Mouse (Mus musculus) ES-E14 (cell line): ENCODE measurements around the gene Tmem245. TPM values are rescaled to one million over a fixed set of nuclear protein-coding genes. Genes with fewer than 3 reads are reported as not detected.

ENCODE experiments used
- DNase-seq: peaks from one replicate; pipeline ENCODE4 v3.0.0-alpha.2; 2013; ENCODE audit warnings: low read depth, low spot score
- H3K27ac ChIP-seq: 2 replicates; pipeline ENCODE4 v1.5.1; 2012; ENCODE audit warnings: low read depth, mild to moderate bottlenecking, low read length, moderate library complexity, mixed read lengths; ENCODE audit not compliant: poor library complexity, insufficient read depth, severe bottlenecking
- H3K36me3 ChIP-seq: 2 replicates; pipeline ENCODE4 v1.6.1; 2012; ENCODE audit warnings: mild to moderate bottlenecking, low read length, moderate library complexity, mixed read lengths; ENCODE audit not compliant: control insufficient read depth, poor library complexity, insufficient read depth, severe bottlenecking
- H3K4me1 ChIP-seq, 2 experiments: fragments of 150-350 bp in 1 of 2; sonication (generic) in 1 of 2; 2 replicates each; pipeline ENCODE4 v1.6.1; 2012; ENCODE audit warnings: low read length in 2 of 2, mild to moderate bottlenecking in 1 of 2, mixed read lengths in 1 of 2; ENCODE audit not compliant: control insufficient read depth in 2 of 2, insufficient read depth in 2 of 2, poor library complexity in 1 of 2
- H3K4me3 ChIP-seq, 2 experiments: fragments of 150-350 bp in 1 of 2; sonication (generic) in 1 of 2; 2 replicates each; pipeline ENCODE4 v1.5.1; 2012; ENCODE audit warnings: low read length in 2 of 2, low read depth in 1 of 2, mild to moderate bottlenecking in 1 of 2, mixed read lengths in 1 of 2; ENCODE audit not compliant: insufficient read depth in 1 of 2, poor library complexity in 1 of 2, severe bottlenecking in 1 of 2
- H3K9ac ChIP-seq: 2 replicates; pipeline ENCODE4 v1.6.1; 2012; ENCODE audit warnings: low read depth, mild to moderate bottlenecking, low read length, mixed read lengths; ENCODE audit not compliant: poor library complexity, insufficient read depth, severe bottlenecking
- H3K9me3 ChIP-seq: fragments of 150-350 bp; sonication (generic); 2 replicates; pipeline ENCODE4 v1.6.1; 2012; ENCODE audit warnings: low read depth, mild to moderate bottlenecking, low read length; ENCODE audit not compliant: control insufficient read depth, insufficient read depth
- CHD2 ChIP-seq: IDR thresholded peaks from 2 replicates; pipeline ENCODE4 v1.6.1; 2014; ENCODE audit warnings: mild to moderate bottlenecking, low read depth, low read length, inconsistent platforms
- HCFC1 ChIP-seq: IDR thresholded peaks from 2 replicates; pipeline ENCODE4 v1.6.1; 2012; ENCODE audit warnings: low read length, inconsistent platforms, borderline replicate concordance; ENCODE audit not compliant: insufficient read depth
- MAFK ChIP-seq: IDR thresholded peaks from 2 replicates; pipeline ENCODE4 v1.6.1; 2014; ENCODE audit warnings: mild to moderate bottlenecking, low read depth, low read length, inconsistent platforms; ENCODE audit not compliant: insufficient read depth
- ZC3H11A ChIP-seq: IDR thresholded peaks from 2 replicates; pipeline ENCODE4 v1.6.1; 2012; ENCODE audit warnings: low read depth, mild to moderate bottlenecking, inconsistent platforms, low read length, borderline replicate concordance
- ZNF384 ChIP-seq: IDR thresholded peaks from 2 replicates; pipeline ENCODE4 v1.6.1; 2012; ENCODE audit warnings: low read depth, low read length, inconsistent platforms
- in situ Hi-C, 2 experiments: fragments of 600-800 bp; cut with MboI; formaldehyde crosslinking; loops; one replicate each; pipeline ENCODE4 v1.15.1; 2025; ENCODE audit warnings: low sequenced_read_pairs in 2 of 2, inconsistent platforms in 1 of 2; ENCODE audit not compliant: unreplicated experiment in 2 of 2
- total RNA-seq: library from RNA; depleted of rRNA; stranded (reverse); fragments of 300-350 nt; gene quantifications from 2 replicates; pipeline ENCODE4 v1.2.3, GENCODE M21; 2012

Tmem245 gene
- total RNA-seq, 1 experiment, result 54.9 TPM

GRCm38 (mm10) chr4:56935327-56935726 is 11.9 kb downstream of the Tmem245 start:
- Histone ChIP-seq H3K9ac (no peak overlapping the region), H3K4me3 (no peak overlapping the region), H3K36me3 (peaks cover 16% of the 10 kb centered on the region), H3K4me1 (peaks cover 6 to 27% of the 10 kb centered on the region in 2 experiments; a peak in 3 of 4 replicates), H3K27ac (no peak overlapping the region), H3K9me3 (no peaks in the 10 kb centered on the region)
- TF ChIP-seq ZC3H11A (no peak), MAFK (no peak), HCFC1 (no peak), ZNF384 (no peak)
- in situ Hi-C loops, result no loop called here
- no peak for DNase-seq

- peaks cover 6 to 27% of the 10 kb centered on the region in 2 experiments; a peak in 3 of 4 replicates for H3K4me1 ChIP-seq
Measured at GRCm38 (mm10) chr4:56933154-56933553, 14.1 kb downstream of the Tmem245 start.

GRCm38 (mm10) chr4:56932096-56932495 is 15.1 kb downstream of the Tmem245 start:
- in situ Hi-C loops, result no loop called here
- Histone ChIP-seq H3K4me1 (peaks cover 2 to 27% of the 10 kb centered on the region in 2 experiments; a peak in 3 of 4 replicates), H3K36me3 (peaks cover 27% of the 10 kb centered on the region), H3K9me3 (no peaks in the 10 kb centered on the region), H3K4me3 (0 out of 4 replicates have a peak overlapping the region, but pooled peaks of 1 of the 2 experiments have one; percentile 17), H3K27ac (peak overlapping the region; percentile 67), H3K9ac (no peak overlapping the region)
- TF ChIP-seq ZNF384, result no peak
- no peak for TF ChIP-seq CHD2
- TF ChIP-seq HCFC1, result no peak
- no peak for TF ChIP-seq MAFK
- no peak for TF ChIP-seq ZC3H11A
- peak; percentile 56 for DNase-seq

More at GRCm38 (mm10) chr4:56933154-56933553, 14.1 kb downstream of the Tmem245 start:
- H3K27ac ChIP-seq, result no peak overlapping the region
- in situ Hi-C loops, result no loop called here
- no peaks in the 10 kb centered on the region for H3K9me3 ChIP-seq
- TF ChIP-seq HCFC1 (no peak), ZC3H11A (no peak), ZNF384 (no peak), CHD2 (no peak), MAFK (no peak)
- H3K36me3 ChIP-seq, result peaks cover 25% of the 10 kb centered on the region
- no peak overlapping the region for H3K4me3 ChIP-seq
- no peak overlapping the region for H3K9ac ChIP-seq
- DNase-seq, result no peak

- no peak for TF ChIP-seq CHD2
- TF ChIP-seq HCFC1, result no peak
- no peak for TF ChIP-seq ZNF384
- TF ChIP-seq ZC3H11A, result no peak
- no peak for TF ChIP-seq MAFK
- Histone ChIP-seq H3K27ac (no peak overlapping the region), H3K9me3 (no peaks in the 10 kb centered on the region), H3K36me3 (peaks cover 34% of the 10 kb centered on the region), H3K9ac (no peak overlapping the region), H3K4me3 (no peak overlapping the region), H3K4me1 (peaks cover 0 to 27% of the 10 kb centered on the region in 2 experiments; a peak in 3 of 4 replicates)
- no peak for DNase-seq
- in situ Hi-C loops, result no loop called here
Measured at GRCm38 (mm10) chr4:56930312-56930711, 16.9 kb downstream of the Tmem245 start.

- Histone ChIP-seq H3K27ac (no peak overlapping the region), H3K9ac (no peak overlapping the region), H3K4me1 (peaks cover 0 to 13% of the 10 kb centered on the region in 2 experiments; a peak in 3 of 4 replicates), H3K4me3 (no peak overlapping the region), H3K36me3 (peaks cover 49% of the 10 kb centered on the region), H3K9me3 (no peaks in the 10 kb centered on the region)
- no peak for DNase-seq
- in situ Hi-C loops, result no loop called here
- TF ChIP-seq HCFC1, result no peak
- no peak for TF ChIP-seq ZNF384
- TF ChIP-seq ZC3H11A, result no peak
- no peak for TF ChIP-seq CHD2
- no peak for TF ChIP-seq MAFK
Measured at GRCm38 (mm10) chr4:56926971-56927370, 20.3 kb downstream of the Tmem245 start.
